Mouse (Mus musculus): ENCODE data around the gene Nrros.
A peak's percentile ranks its signal among the peaks of the same experiment; 100 is the strongest.
"Not testable (repeated sequence)": the region's sequence is repeated elsewhere in the genome, so short reads cannot be mapped to it uniquely, and the experiment has no call there.

Gene Nrros

DNA sequence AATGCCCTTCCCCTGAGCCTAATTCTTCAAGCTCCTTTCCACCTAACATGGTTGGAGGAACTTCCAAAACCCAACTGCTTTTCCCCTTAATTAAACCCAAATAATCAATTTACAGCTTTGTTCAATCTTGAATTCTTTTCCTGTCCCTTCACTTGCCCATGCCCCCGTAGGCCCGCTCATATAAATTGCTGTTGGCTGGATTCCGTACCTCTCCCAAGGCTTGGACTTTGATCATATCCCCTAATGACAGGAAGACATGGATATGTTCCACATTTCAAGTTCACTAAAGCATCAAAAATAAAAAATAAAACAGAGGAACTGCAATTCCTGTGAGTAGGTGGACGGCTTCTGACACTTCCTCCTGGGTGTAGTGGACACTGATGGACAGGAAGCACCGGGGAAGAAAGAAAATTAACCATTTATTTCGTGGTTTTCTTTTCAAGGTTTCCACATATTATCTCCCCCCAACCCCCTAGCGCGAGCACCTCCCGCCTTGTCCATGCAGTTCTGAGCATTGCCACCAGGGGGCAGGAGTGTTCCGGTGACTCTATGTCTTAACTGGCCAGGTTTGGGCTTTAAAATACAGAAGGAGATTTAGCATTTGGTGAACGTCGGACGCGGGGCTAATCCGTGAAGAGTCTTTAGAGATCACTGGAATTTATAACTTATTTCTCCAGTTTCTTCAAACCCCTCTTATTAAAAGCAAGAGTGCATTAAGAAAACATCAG lies 50.3 kb downstream of the Nrros start:
- peak; percentile 86 to 97 for DNase-seq (ENCODE audit: low spot score in 2 of 2)

DNA sequence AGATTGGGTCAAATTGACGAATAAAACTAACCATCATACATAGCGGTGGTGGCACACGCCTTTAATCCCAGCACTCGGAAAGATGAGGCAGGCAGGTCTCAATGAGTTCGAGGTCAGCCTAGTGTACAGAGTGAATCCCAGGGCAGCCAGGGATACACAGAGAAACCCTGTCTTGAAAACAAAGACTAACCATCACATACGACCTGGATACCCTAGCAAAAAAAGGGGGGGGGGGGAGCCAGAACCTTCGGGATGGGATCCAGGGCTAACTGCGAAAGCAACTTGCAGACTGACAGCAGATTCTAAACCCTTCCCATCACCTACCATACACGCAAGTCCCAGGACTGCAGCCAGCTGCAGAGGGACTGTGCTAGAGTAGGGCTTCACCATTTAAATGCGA lies 51.0 kb downstream of the Nrros start:
- no peak for DNase-seq (ENCODE audit: low spot score in 2 of 2)

DNA sequence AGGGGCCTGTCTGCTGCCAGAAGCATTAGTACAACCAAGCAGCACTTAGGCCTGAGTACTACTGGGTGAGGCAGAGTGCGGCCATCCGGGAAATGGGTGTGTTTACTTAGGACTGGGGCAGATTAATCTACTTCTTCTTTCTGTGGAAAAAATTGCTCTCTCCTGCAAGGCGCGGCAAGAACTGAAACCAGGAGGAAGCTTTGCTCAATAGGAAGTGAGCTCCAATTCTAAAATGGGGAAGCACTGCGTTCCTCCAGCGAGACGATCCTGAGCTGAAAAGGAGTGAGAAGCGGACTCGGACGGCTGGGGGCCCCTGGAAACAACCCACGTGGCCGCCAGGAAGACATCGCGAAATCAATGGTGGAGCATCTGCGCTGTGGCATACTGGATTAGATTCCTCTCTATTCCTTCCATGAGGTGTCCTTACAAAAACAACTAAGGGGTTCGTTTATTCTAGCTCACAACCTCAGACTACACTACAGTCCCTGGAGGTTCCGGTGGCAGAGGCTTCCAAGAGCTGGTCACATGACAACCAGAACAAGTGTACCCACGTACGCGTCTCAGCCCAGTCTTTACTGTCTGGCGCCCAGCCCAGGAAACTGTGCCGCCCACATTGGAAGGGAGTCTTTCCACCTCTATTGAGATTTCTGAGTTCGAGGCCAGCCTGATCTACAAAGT lies 51.7 kb downstream of the Nrros start:
- DNase-seq (ENCODE audit: low spot score in 2 of 2): peak; percentile 58 to 77

GRCm38 (mm10) chr16:32110951-32111699 lies 54.3 kb downstream of the Nrros start:
- peak in 1 of 2 experiments; percentile 52 for DNase-seq (ENCODE audit: low spot score in 2 of 2)

- no peak for DNase-seq (ENCODE audit: low spot score in 2 of 2)
Observed at GRCm38 (mm10) chr16:32108578-32108977, 56.8 kb downstream of the Nrros start.

GRCm38 (mm10) chr16:32108170-32108569 lies 57.2 kb downstream of the Nrros start:
- DNase-seq (ENCODE audit: low spot score in 2 of 2): no peak

GRCm38 (mm10) chr16:32107342-32108045 lies 57.9 kb downstream of the Nrros start:
- no peak for DNase-seq (ENCODE audit: low spot score in 2 of 2)

GRCm38 (mm10) chr16:32105698-32106097 lies 59.7 kb downstream of the Nrros start:
- DNase-seq (ENCODE audit: low spot score in 2 of 2): no peak

DNA sequence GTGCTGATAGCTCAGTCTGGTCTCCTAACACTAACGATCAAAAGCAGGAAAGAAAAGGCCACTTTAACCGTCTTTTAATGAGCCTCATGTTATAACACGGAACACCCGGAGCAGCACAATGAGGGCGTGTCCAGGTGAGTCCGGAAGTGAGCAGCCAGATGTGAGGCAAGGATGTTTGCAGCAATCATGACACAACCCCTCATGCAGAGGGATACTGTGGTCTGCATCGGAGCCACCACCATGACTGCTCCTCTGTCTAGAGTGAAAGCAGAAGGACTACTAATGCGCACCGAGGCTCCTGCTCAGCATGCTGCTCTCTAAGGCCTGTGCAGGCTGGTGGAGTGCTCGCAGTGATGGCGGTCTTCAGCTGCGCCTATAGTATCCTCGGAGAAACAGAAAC lies 63.1 kb downstream of the Nrros start:
- peak; percentile 23 to 67 for DNase-seq (ENCODE audit: low spot score in 2 of 2)

- peak; percentile 84 to 93 for DNase-seq (ENCODE audit: low spot score in 2 of 2)
Observed at GRCm38 (mm10) chr16:32099638-32100150, 65.7 kb downstream of the Nrros start, which contains the start of the genes Pigx and Cep19. Gene Pigx, minus strand, starts transcription at chr16:32099740. Gene Cep19, plus strand, starts transcription at chr16:32099800.

DNA sequence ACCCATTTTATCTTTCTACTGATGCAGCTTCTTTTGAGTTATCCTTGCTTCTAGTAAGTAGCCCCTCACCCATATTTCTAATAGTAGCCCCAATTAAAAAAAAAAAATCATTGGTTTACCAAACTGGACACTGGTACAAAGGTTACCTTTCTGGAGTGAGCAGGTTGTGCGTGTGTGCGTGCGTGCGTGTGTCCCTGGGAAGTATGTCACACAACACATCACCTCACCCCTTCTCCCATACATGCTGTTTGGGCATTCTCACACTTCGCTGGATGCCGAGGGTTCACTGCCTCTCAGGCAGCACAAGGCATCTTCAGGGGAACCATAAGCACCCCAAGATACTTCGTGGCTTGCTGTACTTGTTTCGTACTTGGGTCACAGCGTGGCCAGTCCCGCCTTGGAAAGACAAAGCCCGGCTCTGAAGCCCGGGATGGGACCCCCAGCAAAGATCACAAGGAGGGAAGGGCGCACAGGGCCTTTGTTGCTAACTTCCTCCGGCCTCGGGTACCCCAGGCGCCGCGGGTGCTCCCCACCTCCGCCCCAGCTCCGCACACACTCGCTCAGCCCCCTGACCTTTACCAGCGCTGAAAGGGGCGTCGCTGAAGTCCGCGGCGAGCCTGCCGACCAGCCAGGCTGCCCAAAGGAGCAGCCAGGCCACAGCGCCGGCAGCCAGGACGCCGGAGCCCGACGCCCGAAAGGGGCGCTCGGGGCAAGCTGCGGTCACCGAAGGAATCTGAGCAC lies 66.3 kb downstream of the Nrros start:
- DNase-seq (ENCODE audit: low spot score in 2 of 2): no peak

GRCm38 (mm10) chr16:32097757-32098156 lies 67.6 kb downstream of the Nrros start:
- DNase-seq (ENCODE audit: low spot score in 2 of 2): not testable (repeated sequence)
